Mouse (Mus musculus) leukemia stem cell, adult 10-12 weeks (primary cell): ENCODE data around the gene 9430097D07Rik. TPM values are rescaled to one million over a fixed set of nuclear protein-coding genes. Genes with fewer than 3 reads are reported as not detected.

Experiments used
- polyA plus RNA-seq: library from polyadenylated mRNA; stranded (reverse); fragments of >175 nt; gene quantifications from 2 replicates; pipeline ENCODE4 v1.2.3, GENCODE M21; 2012; ENCODE audit warnings: low replicate concordance

The 9430097D07Rik gene
- polyA plus RNA-seq, result not detected in 2 replicates

DNA sequence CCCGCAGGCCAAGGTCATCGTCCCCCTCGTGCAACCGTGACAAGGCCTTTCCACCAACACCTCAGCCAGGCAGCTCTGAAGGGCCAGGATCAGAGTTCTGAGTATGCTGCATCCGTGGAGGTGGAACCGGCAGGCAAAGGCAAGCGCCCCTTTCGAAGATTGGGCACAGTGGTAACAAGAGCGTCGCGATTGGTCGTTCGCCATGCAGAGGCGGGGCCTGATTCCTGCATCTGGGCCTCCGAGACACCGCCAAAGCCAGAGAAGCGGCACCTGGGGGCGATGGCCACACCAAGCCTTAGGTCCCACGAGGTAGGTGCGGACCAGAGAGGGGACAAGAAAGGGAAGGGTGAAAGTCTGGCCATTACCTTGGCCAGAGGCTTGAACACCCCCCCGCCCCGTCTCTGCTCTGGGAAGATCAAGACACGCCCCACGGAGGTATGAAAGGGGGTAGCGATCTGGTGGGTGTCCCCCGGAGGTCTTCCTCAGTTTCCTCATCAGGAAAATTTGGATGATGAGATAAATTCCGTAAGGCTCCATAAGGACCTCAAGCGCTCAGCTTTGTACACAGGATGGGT is at the start of gene 9430097D07Rik:
Gene 9430097D07Rik (minus strand): TSS at position 99 of the 575 bp plus-strand sequence.

GRCm38 (mm10) chr2:32621517-32621859 is 46.0 kb upstream of the 9430097D07Rik start, which contains the start of gene Ak1:
Ak1 (plus strand) TSS chr2:32621758.

GRCm38 (mm10) chr2:32599409-32599808 is 23.9 kb upstream of the 9430097D07Rik start, which contains the start of gene St6galnac6:
St6galnac6 (plus strand) TSS chr2:32599709.

DNA sequence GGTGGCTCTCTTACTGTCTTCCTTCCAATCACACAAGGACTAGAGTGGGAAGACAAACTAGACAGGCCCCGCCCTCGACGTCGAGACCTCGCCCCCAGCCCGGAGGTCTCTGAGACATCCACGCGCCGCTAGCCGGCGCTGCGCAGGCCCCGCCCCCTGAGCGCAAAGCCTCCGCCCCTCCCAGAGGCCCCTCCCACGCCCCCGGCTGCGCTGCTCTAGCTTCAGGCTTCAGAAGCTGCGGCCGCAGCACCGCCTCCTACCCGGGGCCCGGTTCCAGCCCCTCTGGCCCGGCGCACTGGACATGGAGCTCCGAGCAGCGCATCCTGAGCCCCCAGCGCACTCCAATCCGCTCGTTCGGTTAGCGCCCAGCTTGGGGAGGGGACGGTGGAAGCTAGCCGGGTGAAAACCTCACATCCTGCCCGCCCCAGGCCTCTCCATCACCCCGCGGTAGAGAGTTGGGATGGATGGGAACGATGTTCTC is 11.4 kb upstream of the 9430097D07Rik start, which contains the start of gene St6galnac4:
Gene St6galnac4 (plus strand): TSS at position 225 of the 481 bp plus-strand sequence.

DNA sequence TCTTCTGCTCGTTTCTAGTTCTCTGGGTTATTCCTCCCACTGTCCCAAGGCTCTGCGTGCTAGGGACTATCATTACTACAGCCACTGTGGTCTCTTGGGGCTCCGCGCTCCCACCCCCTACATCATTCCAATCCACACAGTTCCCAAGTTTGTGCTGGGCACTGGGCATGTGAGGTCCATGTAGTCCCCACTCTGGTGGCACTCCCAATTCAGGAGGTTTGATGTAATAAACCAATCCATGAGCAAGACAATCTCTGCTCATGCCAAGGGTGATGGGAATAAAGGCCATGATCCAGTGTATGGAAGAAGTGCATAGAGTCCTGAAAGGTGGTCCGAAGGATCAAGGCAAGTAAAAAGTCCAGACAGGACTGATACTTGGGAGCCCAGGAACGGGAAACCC is 987 bp downstream of the 9430097D07Rik start, which contains the start of gene Pip5kl1:
Gene Pip5kl1 (plus strand): TSS at position 301 of the 400 bp plus-strand sequence.

GRCm38 (mm10) chr2:32570698-32571494 is 4.6 kb downstream of the 9430097D07Rik start, which contains the start of gene Dpm2:
Dpm2 (plus strand) TSS chr2:32570858.

DNA sequence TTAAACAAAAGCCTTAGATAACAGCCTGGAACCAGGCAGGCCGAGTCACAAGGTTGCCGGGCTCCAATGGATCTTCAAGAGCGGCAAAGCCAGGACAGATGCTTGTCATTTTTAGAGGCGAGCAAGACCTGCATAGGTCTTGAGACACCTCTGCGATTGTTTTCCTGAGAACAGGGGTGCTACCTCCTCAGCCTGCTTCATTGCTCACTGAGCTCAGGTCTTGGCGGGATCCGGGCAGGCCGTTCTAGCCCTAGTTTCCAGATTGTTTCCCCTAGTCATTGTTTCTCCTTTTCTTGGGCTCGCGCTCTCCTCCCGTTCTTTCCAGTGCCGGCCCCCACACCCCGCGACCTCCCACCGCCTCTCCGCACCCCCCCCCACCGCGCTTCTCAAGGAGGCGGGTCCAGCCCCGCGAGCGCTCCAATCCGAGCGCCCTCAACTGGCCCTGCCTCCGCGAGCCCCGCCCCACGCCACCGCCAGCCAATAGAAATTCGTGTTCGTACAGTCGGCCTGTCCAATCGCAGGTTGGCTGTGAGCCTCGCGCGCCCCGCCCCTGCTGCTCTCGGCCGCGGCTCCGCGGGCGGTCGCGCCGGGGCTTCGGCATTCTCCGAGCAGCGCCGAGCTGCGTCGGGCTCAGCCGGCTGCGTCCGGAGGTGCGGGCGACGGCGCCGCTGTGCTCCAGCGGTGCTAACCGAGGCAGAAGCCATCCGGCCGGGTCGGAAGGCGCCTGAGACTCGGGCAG is 40.6 kb downstream of the 9430097D07Rik start, which contains the start of gene Fam102a:
Gene Fam102a (plus strand): TSS at position 600 of the 739 bp plus-strand sequence.

Other genes starting within 250 kb of the 9430097D07Rik start
- gene Ciz1, start 223.4 kb downstream of the 9430097D07Rik start, polyA plus RNA-seq, result 184 and 189 TPM in 2 replicates
- gene Dnm1, start 222.3 kb downstream of the 9430097D07Rik start, polyA plus RNA-seq, result 1.1 and 1.2 TPM in 2 replicates
- gene 1110008P14Rik, start 193.7 kb downstream of the 9430097D07Rik start, polyA plus RNA-seq, result 140 and 176 TPM in 2 replicates
- 9.3 and 10.4 TPM in 2 replicates for gene Lcn2, start 187.4 kb downstream of the 9430097D07Rik start, polyA plus RNA-seq
- 6.3 and 10.6 TPM in 2 replicates for gene Ptges2, start 179.8 kb downstream of the 9430097D07Rik start, polyA plus RNA-seq
- gene Naif1, start 125.2 kb downstream of the 9430097D07Rik start, polyA plus RNA-seq, result 6.0 and 8.3 TPM in 2 replicates
- 15.3 and 20.4 TPM in 2 replicates for gene Slc25a25, start 124.2 kb downstream of the 9430097D07Rik start, polyA plus RNA-seq
- gene Fam102a, start 40.4 kb downstream of the 9430097D07Rik start, polyA plus RNA-seq, result 23.3 and 36.8 TPM in 2 replicates
- 5.0 and 7.4 TPM in 2 replicates for gene Dpm2, start 4.8 kb downstream of the 9430097D07Rik start, polyA plus RNA-seq
- 0.31 and 1.0 TPM in 2 replicates for gene Pip5kl1, start 887 bp downstream of the 9430097D07Rik start, polyA plus RNA-seq
- gene St6galnac4, start 11.4 kb upstream of the 9430097D07Rik start, polyA plus RNA-seq, result 41.1 and 44.9 TPM in 2 replicates
- 39.1 and 52.2 TPM in 2 replicates for gene St6galnac6, start 24.0 kb upstream of the 9430097D07Rik start, polyA plus RNA-seq
- 1.6 and 2.2 TPM in 2 replicates for gene Ak1, start 46.1 kb upstream of the 9430097D07Rik start, polyA plus RNA-seq
- 89.9 and 110 TPM in 2 replicates for gene Eng, start 70.9 kb upstream of the 9430097D07Rik start, polyA plus RNA-seq
- gene Fpgs, start 128.5 kb upstream of the 9430097D07Rik start, polyA plus RNA-seq, result 258 and 389 TPM in 2 replicates
- 38.8 and 118 TPM in 2 replicates for gene Cdk9, start 137.4 kb upstream of the 9430097D07Rik start, polyA plus RNA-seq
- 29.1 and 30.6 TPM in 2 replicates for gene Sh2d3c, start 145.4 kb upstream of the 9430097D07Rik start, polyA plus RNA-seq
- not detected in 2 replicates for gene 6330409D20Rik, start 165.3 kb upstream of the 9430097D07Rik start, polyA plus RNA-seq
- 43.2 and 120 TPM in 2 replicates for gene Tor2a, start 181.6 kb upstream of the 9430097D07Rik start, polyA plus RNA-seq
- gene Ttc16, start 199.9 kb upstream of the 9430097D07Rik start, polyA plus RNA-seq, result 0.10 and 0.16 TPM in 2 replicates
- gene Ptrh1, start 200.1 kb upstream of the 9430097D07Rik start, polyA plus RNA-seq, result 6.5 and 19.0 TPM in 2 replicates
- gene Cfap157, start 208.7 kb upstream of the 9430097D07Rik start, polyA plus RNA-seq, result not detected in 2 replicates